Mouse (Mus musculus): ENCODE data around the gene Ric8a. TPM values are rescaled to one million over a fixed set of nuclear protein-coding genes. Genes with fewer than 3 reads are reported as not detected.
"Not testable (repeated sequence)": the region's sequence is repeated elsewhere in the genome, so short reads cannot be mapped to it uniquely, and the experiment has no call there.

Ric8a gene
- polyA plus RNA-seq, 1 experiment from 2014 or later = 50.4 TPM

DNA sequence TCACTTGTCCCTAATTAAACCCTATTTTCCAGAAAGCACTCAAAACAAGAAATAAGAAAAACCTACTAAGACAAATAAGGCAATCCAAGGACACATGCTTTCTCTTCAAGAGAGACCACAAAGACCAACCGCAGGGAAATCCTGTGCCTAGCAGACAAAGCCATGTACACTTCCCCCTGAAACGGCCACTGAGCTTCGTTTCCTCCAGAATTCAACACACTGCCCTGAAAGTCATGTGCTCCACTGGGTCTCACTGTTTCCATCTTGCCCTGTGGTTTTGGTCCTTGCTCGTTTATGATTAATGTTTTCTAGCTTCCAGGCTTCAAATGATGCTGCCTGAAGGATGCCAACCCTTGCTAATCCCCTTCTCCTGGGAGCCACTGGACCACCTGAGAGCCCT, 17.5 kb downstream of the Ric8a start:
- ATAC-seq (replicated peaks; ENCODE audit: extremely low read depth, insufficient read depth, low FRiP score) = no peak
- Histone ChIP-seq H3K4me1 (ENCODE audit: control insufficient read depth, insufficient read depth, low read length) (no peaks in the 10 kb centered on the region), H3K4me3 (ENCODE audit: low read length) (no peak overlapping the region), H3K36me3 (ENCODE audit: control insufficient read depth, insufficient read depth) (peaks cover 24% of the 10 kb centered on the region), H3K4me2 (ENCODE audit: low read depth, low read length) (no peak overlapping the region), H3K9me3 (replicated peaks; ENCODE audit: control insufficient read depth, low read length) (no peaks in the 10 kb centered on the region), H3K9ac (ENCODE audit: low read length) (no peak overlapping the region), H3K27ac (ENCODE audit: low read length) (no peak overlapping the region), H3K27me3 (ENCODE audit: control insufficient read depth, insufficient read depth, low read length) (no peaks in the 10 kb centered on the region)
- 86% methylated on average over 4 of the region's 4 CpGs for WGBS

DNA sequence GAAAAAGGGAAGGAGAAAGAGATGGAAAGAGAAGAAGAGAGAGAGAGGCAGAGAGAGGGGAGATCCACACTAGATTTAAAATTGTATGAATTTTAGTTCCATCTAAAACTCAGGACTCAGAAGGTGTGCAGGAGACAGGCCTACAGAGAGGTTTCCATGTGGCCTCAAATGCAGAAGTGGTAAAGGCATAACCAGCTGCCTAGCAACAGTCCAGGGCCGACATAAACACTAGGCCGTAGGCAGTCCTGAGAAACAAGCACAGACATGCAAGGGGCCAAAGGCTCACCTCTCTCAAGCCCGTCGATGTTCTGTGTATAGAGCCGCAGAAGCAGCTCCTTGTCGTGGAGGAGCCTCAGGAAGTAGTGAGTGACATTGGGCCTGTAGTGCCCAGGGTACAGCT, 20.6 kb downstream of the Ric8a start:
- Histone ChIP-seq H3K27me3 (ENCODE audit: control insufficient read depth, insufficient read depth, low read length) (no peaks in the 10 kb centered on the region), H3K4me2 (ENCODE audit: low read depth, low read length) (no peak overlapping the region), H3K9me3 (replicated peaks; ENCODE audit: control insufficient read depth, low read length) (no peaks in the 10 kb centered on the region), H3K36me3 (ENCODE audit: control insufficient read depth, insufficient read depth) (peaks cover 21% of the 10 kb centered on the region), H3K27ac (ENCODE audit: low read length) (no peak overlapping the region), H3K4me3 (ENCODE audit: low read length) (no peak overlapping the region), H3K4me1 (ENCODE audit: control insufficient read depth, insufficient read depth, low read length) (peaks cover 11% of the 10 kb centered on the region; the same call in 1 of the 2 replicates), H3K9ac (ENCODE audit: low read length) (no peak overlapping the region)
- ATAC-seq (replicated peaks; ENCODE audit: extremely low read depth, insufficient read depth, low FRiP score) = no peak
- 76% methylated on average over 6 of the region's 6 CpGs for WGBS

DNA sequence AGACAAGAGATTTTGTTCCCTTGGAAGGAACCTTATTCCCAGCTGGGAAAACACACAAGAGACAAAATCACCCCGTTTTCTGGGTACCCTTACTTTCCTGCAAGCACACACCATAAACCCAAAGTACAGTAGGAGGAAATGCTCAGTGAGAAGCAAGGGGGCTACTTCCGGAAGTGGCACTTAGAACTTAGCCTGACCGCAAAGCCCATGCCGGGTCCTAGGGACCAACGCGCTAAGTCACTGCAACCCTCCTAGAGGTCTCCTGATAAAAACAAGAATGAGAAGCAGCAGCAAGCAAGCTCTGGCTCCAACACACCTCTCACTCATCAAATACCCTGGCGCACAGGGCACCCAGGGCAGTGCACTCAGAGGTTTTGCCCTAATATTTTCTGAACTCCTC, 22.6 kb downstream of the Ric8a start:
- no peak for ATAC-seq (replicated peaks; ENCODE audit: extremely low read depth, insufficient read depth, low FRiP score)
- H3K9me3 ChIP-seq (replicated peaks; ENCODE audit: control insufficient read depth, low read length) = no peaks in the 10 kb centered on the region
- H3K4me1 ChIP-seq (ENCODE audit: control insufficient read depth, insufficient read depth, low read length) = peaks cover 16% of the 10 kb centered on the region
- no peaks in the 10 kb centered on the region for H3K27me3 ChIP-seq (ENCODE audit: control insufficient read depth, insufficient read depth, low read length)
- peaks cover 20% of the 10 kb centered on the region for H3K36me3 ChIP-seq (ENCODE audit: control insufficient read depth, insufficient read depth)
- peak overlapping the region; percentile 17; the same call in 1 of the 2 replicates for H3K4me2 ChIP-seq (ENCODE audit: low read depth, low read length)
- H3K27ac ChIP-seq (ENCODE audit: low read length) = no peak overlapping the region
- 74% methylated on average over 7 of the region's 7 CpGs for WGBS
- H3K9ac ChIP-seq (ENCODE audit: low read length) = no peak overlapping the region
- H3K4me3 ChIP-seq (ENCODE audit: low read length) = no peak overlapping the region

DNA sequence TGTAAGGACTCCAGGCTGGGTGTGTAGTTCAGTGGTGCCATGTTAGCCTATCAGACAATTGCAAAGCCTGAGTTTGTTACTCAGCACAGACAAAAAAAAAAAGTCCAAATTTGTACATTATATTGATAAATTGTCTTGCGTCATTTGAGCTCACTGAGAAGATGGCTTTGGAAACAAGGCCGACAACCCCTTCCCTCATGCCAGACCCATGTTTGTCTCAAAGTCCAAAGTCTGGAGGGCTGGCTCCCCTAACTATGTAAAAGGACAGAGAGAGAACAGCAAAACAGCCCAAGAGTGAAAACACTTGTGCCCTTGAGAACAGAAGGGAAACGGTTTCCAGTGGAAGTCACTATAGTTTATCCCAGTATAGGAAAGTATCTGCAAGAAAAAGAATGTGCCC, 23.7 kb downstream of the Ric8a start:
- Histone ChIP-seq H3K27me3 (ENCODE audit: control insufficient read depth, insufficient read depth, low read length) (no peaks in the 10 kb centered on the region), H3K4me3 (ENCODE audit: low read length) (peak overlapping the region; percentile 97), H3K4me1 (ENCODE audit: control insufficient read depth, insufficient read depth, low read length) (peaks cover 16% of the 10 kb centered on the region), H3K9me3 (replicated peaks; ENCODE audit: control insufficient read depth, low read length) (no peaks in the 10 kb centered on the region), H3K4me2 (ENCODE audit: low read depth, low read length) (peak overlapping the region; percentile 73), H3K27ac (ENCODE audit: low read length) (peak overlapping the region; percentile 20; the same call in 1 of the 2 replicates), H3K36me3 (ENCODE audit: control insufficient read depth, insufficient read depth) (peaks cover 13% of the 10 kb centered on the region), H3K9ac (ENCODE audit: low read length) (peak overlapping the region; percentile 88)
- no peak for ATAC-seq (replicated peaks; ENCODE audit: extremely low read depth, insufficient read depth, low FRiP score)
- 73% methylated on average over 3 of the region's 3 CpGs for WGBS

DNA sequence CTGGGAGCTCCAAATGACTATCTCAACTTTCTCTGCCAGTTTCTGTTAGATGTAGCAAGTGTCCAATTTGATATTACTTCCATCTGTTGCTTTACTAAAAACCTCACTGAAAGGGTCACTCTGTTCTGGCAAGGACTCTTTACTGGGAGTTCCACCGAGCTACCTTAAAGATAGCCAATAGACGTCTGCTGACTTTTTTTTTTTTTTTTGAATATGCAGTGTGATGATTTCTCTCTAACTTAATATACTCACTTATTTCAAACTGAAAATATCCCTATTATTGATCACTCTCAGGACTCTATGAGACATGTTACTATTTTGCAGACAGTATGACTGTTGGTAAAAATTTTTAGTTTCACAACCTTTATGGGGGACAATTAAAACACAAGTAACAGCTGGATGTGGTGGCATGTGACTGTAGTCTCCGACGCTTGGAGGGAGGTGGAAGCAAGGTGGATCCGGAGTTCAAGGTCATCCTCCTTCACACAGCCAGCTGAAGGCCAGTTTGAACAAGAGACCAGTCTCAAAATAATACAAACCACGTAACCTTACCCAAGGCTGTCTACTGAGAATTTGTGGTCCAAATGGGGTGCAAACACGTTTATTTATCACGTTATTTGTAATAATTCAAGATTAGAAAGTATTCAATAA, 24.2 kb downstream of the Ric8a start:
- Histone ChIP-seq H3K27me3 (ENCODE audit: control insufficient read depth, insufficient read depth, low read length) (no peaks in the 10 kb centered on the region), H3K4me3 (ENCODE audit: low read length) (peak overlapping the region; percentile 97), H3K4me2 (ENCODE audit: low read depth, low read length) (peak overlapping the region; percentile 73), H3K4me1 (ENCODE audit: control insufficient read depth, insufficient read depth, low read length) (peaks cover 16% of the 10 kb centered on the region), H3K9me3 (replicated peaks; ENCODE audit: control insufficient read depth, low read length) (no peaks in the 10 kb centered on the region), H3K36me3 (ENCODE audit: control insufficient read depth, insufficient read depth) (peaks cover 9% of the 10 kb centered on the region), H3K9ac (ENCODE audit: low read length) (peak overlapping the region; percentile 88), H3K27ac (ENCODE audit: low read length) (peak overlapping the region; percentile 92)
- whole genome bisulfite sequencing = 6% methylated on average over 8 of the region's 8 CpGs
- no peak for ATAC-seq (replicated peaks; ENCODE audit: extremely low read depth, insufficient read depth, low FRiP score)

DNA sequence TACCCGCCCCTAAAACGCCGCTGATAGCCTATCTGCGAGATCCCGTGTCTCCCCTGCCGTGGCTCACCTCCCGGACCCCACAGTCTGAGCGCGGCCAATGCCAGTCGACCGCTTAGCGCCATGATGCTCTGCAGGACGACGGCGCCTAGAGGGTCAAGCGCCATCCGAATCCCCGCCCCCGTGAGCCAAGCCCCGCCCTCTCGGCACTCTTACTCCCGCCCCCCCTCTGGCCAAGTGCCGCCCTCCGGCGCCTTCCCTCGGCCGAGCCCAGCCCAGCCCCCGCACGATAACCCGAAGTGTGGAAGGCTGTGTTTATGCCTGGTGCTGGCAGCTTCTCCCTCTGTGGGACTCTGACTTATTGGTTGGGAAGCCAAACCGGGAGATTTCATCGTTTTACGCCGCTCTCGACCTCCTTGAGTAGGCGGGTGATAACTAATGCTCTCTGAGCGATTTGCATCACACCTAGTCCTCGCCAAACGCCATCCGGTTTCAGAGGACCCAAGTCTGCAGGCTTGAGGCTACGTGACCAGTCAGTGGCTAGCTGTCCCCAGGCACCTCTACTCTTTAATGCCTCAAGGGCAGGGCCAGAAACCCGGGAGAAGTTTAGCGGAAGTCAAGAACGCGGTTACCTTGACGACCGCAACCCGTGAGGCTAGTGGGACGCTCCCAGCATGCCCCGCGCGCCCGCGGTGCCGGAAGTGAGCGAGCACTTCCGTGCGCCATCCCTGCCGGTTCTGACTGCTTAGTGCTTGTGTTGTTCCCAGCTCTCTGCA, 25.1 kb downstream of the Ric8a start, which contains the start of the genes Psmd13 and Sirt3:
Gene Psmd13, plus strand, starts transcription at position 273 of the 773 bp plus-strand sequence.
Gene Sirt3, minus strand, starts transcription at position 614 of the 773 bp plus-strand sequence.
- ATAC-seq (replicated peaks; ENCODE audit: extremely low read depth, insufficient read depth, low FRiP score) = peak; percentile 97
- no peaks in the 10 kb centered on the region for H3K9me3 ChIP-seq (replicated peaks; ENCODE audit: control insufficient read depth, low read length)
- H3K27me3 ChIP-seq (ENCODE audit: control insufficient read depth, insufficient read depth, low read length) = no peaks in the 10 kb centered on the region
- peaks cover 16% of the 10 kb centered on the region for H3K4me1 ChIP-seq (ENCODE audit: control insufficient read depth, insufficient read depth, low read length)
- peak within 1 kb of the TSS; percentile 97 for H3K4me3 ChIP-seq (ENCODE audit: low read length)
- peak within 1 kb of the TSS; percentile 88 for H3K9ac ChIP-seq (ENCODE audit: low read length)
- under 1% methylated on average over 59 of the region's 59 CpGs for WGBS
- H3K4me2 ChIP-seq (ENCODE audit: low read depth, low read length) = peak within 1 kb of the TSS; percentile 73
- H3K36me3 ChIP-seq (ENCODE audit: control insufficient read depth, insufficient read depth) = peaks cover 9% of the 10 kb centered on the region
- H3K27ac ChIP-seq (ENCODE audit: low read length) = peak within 1 kb of the TSS; percentile 92

DNA sequence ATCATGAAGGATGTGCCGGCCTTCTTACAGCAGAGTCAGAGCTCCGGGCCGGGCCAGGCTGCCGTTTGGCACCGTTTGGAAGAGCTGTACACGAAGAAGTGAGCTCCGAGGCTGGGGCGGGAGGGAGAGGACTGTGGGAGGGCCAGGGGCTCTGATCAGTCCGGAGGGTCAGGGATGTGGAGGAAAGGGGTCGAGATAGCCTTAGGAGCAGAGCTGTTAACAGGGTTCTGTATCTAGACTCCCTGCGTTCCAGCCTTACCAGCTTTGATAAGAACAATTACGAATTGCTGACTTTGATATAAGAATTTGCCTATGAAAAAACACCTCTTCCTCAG, 25.7 kb downstream of the Ric8a start:
- H3K9ac ChIP-seq (ENCODE audit: low read length) = peak overlapping the region; percentile 88
- H3K4me3 ChIP-seq (ENCODE audit: low read length) = peak overlapping the region; percentile 97
- no peaks in the 10 kb centered on the region for H3K27me3 ChIP-seq (ENCODE audit: control insufficient read depth, insufficient read depth, low read length)
- 1% methylated on average over 12 of the region's 12 CpGs for WGBS
- peaks cover 16% of the 10 kb centered on the region for H3K4me1 ChIP-seq (ENCODE audit: control insufficient read depth, insufficient read depth, low read length)
- H3K9me3 ChIP-seq (replicated peaks; ENCODE audit: control insufficient read depth, low read length) = no peaks in the 10 kb centered on the region
- ATAC-seq (replicated peaks; ENCODE audit: extremely low read depth, insufficient read depth, low FRiP score) = no peak; the same call in 1 of the 2 replicates
- H3K36me3 ChIP-seq (ENCODE audit: control insufficient read depth, insufficient read depth) = peaks cover 14% of the 10 kb centered on the region
- peak overlapping the region; percentile 92 for H3K27ac ChIP-seq (ENCODE audit: low read length)
- peak overlapping the region; percentile 73 for H3K4me2 ChIP-seq (ENCODE audit: low read depth, low read length)

DNA sequence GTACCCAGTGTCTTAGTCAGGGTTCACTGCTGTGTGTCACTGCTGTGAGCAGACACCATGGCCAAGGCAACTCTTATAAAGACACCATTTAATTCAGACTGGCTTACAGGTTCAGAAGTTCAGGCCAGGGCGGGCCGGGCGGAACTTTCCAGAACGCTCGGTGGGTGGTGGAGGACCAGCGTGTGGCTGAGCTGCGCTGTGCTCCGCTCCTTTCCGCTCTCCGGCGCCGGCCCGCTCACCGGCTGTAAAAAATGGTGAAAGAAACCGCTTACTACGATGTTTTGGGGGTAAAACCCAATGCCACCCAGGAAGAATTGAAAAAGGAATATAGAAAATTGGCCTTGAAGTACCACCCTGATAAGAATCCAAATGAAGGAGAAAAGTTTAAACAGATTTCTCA, 33.9 kb downstream of the Ric8a start:
- ATAC-seq (replicated peaks; ENCODE audit: extremely low read depth, insufficient read depth, low FRiP score); H3K4me3 ChIP-seq (ENCODE audit: low read length); H3K27me3 ChIP-seq (ENCODE audit: control insufficient read depth, insufficient read depth, low read length); H3K4me1 ChIP-seq (ENCODE audit: control insufficient read depth, insufficient read depth, low read length); H3K4me2 ChIP-seq (ENCODE audit: low read depth, low read length); H3K9ac ChIP-seq (ENCODE audit: low read length); H3K9me3 ChIP-seq (replicated peaks; ENCODE audit: control insufficient read depth, low read length); H3K27ac ChIP-seq (ENCODE audit: low read length): not testable (repeated sequence)
- peaks cover 46% of the 10 kb centered on the region for H3K36me3 ChIP-seq (ENCODE audit: control insufficient read depth, insufficient read depth)
- whole genome bisulfite sequencing = 95% methylated on average over 16 of the region's 16 CpGs

DNA sequence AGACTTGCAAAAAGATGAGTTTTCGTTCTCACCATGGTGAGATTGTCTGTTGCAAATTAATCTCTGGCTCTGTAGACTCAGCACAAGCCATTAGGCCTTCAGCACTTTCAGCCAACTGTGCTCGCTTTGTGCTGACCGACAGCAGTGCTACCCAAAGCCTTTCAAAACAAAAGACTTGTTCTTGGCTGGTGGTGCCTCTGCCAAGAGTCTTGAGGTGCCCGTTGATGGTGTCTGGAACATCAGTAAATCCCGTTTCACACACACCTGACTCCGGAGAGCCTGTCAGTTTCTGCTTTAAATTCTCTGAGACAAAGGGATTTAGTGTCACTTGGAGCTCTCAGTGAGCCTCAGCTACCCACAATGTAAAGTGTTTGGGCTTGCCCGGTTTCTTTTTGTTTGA, 37.3 kb downstream of the Ric8a start:
- Histone ChIP-seq H3K4me1 (ENCODE audit: control insufficient read depth, insufficient read depth, low read length) (peaks cover under 1% of the 10 kb centered on the region; the same call in 1 of the 2 replicates), H3K36me3 (ENCODE audit: control insufficient read depth, insufficient read depth) (peaks cover 46% of the 10 kb centered on the region), H3K27ac (ENCODE audit: low read length) (no peak overlapping the region), H3K4me2 (ENCODE audit: low read depth, low read length) (no peak overlapping the region), H3K9me3 (replicated peaks; ENCODE audit: control insufficient read depth, low read length) (no peaks in the 10 kb centered on the region), H3K4me3 (ENCODE audit: low read length) (no peak overlapping the region), H3K27me3 (ENCODE audit: control insufficient read depth, insufficient read depth, low read length) (no peaks in the 10 kb centered on the region), H3K9ac (ENCODE audit: low read length) (no peak overlapping the region)
- no peak for ATAC-seq (replicated peaks; ENCODE audit: extremely low read depth, insufficient read depth, low FRiP score)
- 90% methylated on average over 7 of the region's 7 CpGs for WGBS
